Mouse (Mus musculus) left cerebral cortex, adult 8-10 months (tissue): Measurements from ENCODE around the gene Nabp1. TPM values are rescaled to one million over a fixed set of nuclear protein-coding genes. Genes with fewer than 3 reads are reported as not detected.
A peak's percentile ranks its signal among the peaks of the same experiment; 100 is the strongest.

Experiments
- DNase-seq, 2 experiments: peaks; one replicate each; pipeline ENCODE4 v3.0.0; 2022; ENCODE audit warnings: low spot score in 2 of 2
- total RNA-seq, 4 experiments: library from RNA; stranded (reverse); gene quantifications; 2 replicates each; pipeline ENCODE4 v1.2.4; 2022

The Nabp1 gene
- total RNA-seq, result 10 to 100 TPM in 3 of 4 experiments, 1 to 10 TPM in 1; 8.8 to 15.0 (median 12.9) TPM

DNA sequence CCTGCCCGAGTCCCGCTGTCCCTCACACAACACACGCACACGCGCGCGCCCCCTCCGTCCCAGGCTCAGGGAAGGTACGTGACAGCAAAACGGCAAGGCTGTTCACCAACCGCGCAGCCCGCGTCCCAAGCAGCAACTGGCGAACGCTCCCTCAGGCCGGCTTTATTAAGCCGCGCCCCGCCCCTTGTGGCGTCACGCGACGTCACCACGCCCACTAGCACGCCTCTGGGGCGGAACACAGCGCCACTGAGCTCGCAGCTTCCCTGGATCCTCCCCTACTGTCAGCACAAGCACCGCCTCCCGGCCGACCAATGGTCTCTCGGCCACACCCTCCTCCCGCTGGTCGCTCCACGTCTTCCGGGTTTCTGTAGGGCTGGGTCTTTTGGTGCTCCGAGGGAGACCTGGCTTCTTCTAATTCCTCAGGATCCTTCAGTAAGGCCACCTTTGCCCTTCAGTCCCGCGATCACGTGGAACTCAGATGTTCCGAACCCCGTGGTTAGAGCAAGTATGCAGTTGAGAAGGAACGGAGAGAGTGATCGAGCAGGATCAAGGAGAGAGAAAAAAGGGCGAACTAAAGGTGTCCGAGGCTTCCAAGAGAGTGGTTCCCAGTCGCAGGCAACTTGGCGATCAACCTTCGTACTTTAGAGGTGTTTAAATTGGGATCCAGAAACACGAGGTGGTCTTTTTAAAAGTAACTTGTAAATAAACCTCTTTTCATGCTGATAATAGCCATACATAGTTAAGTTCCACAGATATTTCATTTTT is at the start of gene Nabp1:
Gene Nabp1 (minus strand): TSS at position 164 of the 765 bp plus-strand sequence.
- DNase-seq, result peak; percentile 98 to 99

DNA sequence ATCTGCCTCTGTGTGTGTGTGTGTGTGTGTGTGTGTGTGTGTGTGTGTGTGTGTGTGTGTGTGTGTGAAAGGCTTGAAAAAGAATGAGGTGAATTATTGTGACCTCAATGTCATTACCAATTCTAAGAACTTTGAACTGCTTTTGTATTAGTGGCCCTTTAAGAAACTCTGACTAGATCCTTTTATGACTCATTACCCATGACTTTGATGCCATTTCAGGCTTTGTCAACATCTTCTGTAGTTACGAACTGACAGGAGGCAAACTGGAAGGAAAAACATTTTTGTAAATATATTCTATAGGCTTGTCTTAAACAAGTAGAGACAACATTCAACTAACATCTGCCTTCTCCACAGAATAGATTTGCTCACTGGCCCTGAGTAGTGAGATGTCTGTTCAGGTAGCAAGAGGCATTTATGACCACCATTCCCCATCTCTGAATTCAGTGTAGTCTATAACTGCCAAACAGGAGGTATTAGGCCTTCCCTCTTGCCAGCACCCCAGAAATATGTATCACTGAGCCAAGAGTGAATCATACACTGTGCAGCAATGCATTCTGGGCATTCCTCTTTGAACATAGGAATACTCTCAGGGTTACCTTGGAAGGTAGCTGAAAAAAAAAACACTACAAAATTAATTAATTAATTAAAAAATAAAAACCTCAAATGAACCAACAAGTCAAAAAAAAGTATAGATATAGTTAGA is 47.5 kb upstream of the Nabp1 start:
- DNase-seq, result no peak

DNA sequence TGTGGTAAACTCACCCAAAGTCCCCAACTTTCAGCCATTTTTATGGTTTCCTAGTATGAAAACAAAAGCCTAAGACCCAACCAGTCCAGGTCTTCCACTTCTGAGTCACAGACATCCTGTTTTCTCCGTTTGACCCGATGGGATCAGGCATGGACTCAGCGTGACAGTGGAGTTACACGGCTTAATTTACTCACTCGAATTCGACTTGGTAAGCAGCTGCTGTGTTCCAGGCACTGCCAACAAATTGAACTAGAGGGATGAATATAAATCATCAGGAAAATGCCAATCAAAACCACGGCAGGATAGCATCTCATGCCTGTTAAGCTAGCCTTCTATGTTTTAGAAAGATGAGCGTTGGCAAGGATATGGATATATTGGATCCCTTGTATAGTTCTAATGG is 43.4 kb upstream of the Nabp1 start:
- DNase-seq, result no peak

DNA sequence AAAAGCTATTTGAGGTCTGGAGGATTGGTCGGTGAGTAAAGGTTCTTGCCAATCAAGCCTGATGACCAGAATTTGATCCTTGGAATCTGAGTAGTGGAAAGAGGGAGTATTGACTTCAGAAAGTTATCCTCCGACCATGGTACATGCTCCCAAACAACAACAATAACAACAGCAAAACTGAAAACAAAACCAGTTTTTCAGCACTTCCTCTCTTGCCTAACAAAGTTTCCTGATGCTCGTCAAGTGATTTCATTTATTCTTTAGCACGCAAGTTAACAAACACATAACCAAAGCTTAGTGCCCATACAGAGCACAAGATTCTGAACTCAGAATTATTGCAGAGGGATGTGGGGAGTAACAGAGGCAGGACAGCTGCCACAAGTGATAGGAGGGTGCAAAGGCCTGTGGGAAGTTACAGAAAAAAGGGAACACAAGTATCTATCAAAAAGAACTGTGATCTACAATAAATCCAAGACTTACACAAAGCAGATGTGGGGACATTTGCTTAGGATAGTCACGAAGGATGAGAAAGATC is 42.1 kb upstream of the Nabp1 start:
- DNase-seq, result no peak

DNA sequence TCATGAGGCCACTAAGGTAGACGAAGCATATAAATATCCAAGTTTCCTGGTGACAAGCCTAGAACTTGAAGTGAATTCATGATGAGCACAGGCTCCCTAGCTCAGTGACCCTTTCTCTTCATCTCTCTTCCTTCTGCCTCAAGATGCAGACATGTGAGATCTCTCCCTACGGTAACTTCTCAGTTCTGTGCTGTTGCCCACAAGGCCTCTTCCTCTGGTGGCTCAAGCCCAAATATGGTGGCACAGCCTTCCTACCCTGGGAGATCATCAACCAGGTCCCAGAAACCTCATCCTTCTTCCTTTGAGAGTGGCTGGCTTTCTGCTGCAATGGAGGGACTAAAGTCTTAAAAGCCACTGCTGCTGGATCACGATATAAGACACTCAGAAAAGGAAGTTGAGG is 40.9 kb upstream of the Nabp1 start:
- DNase-seq, result no peak

DNA sequence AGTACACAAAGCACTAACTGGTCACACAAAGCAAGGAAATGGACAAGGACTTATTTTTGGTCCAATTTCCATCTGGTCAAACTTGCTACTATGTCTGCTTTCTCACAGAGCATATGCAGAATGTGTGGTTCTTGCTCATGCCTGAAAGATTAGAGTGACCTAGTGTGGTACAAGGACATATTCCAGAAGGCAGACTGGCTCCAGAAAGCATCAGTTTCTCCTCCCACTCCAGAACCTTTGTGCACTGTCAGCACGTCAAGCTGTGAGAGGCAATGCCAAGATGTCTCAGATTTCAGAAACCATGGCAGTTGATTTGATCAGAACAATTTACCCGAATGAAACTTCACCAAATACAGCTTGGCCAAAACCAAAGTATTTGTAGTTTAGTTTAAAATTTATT is 37.4 kb upstream of the Nabp1 start:
- no peak for DNase-seq

DNA sequence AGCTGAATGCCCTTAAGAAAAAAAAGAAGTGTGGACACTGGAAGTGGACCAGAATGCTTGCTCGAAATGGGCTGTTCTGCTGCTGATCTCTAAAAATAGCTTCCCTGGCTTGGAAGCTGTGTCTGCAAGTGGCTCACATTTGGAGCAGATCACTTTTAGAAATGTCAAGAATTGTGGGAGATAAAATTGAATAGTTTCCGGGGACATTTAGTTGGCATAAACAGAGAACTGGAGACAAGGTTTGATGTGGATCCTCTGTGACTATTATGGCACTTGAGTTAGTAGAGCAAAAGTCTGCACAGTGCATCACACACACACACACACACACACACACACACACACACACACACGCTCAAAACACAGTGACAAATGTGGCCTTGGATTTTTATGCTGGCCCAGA is 36.8 kb upstream of the Nabp1 start:
- DNase-seq, result peak in 1 of 2 experiments; percentile 23

DNA sequence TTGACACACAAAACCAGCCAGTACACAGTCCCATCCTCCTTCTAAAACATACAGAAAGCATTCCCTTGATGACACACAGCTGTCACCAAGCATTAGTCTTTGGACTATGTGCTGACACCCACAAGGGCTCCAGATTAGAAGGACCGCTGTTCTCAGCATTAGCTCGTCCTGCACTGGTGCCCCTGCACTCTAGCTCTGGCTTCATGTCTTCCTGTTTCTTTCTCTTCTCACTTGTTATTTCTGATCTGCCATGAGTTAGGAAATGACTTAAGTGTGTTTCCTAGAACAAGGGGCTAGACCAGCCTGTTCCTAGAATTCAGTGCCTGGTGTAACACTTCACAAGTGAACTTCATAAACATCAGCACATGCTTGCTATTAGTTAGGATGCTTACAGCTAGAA is 36.2 kb upstream of the Nabp1 start:
- DNase-seq, result no peak

DNA sequence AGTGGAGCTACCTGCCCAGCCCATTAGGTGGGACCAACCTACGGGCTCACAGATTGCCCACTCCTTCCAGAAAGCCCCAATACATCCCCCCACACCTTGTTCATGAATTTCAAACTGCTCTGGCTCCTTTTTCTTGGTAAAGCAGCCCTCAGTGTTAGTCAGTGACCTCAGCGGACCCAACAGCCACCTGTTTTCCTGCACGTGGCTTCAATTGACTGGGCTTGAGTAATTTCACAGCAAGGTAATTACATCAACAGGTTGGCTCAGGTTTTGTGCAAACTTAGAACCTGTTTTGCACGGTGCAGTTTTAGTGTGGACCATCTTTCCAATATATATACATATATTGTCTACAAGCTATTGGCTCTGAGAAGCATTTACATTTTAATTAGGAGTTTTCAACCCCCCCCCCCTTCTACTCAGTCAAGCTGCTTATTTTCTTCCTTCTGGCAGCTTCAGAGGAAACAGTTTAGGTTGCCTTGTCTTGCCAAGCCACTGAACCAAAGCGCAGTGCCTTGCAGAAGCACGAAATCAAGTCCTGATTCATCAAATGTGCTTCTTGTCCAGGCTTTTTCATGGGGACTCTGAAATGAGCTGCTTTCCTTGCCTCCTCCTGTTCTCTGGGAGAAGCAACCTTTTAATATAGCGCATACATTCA is 35.0 kb upstream of the Nabp1 start:
- DNase-seq, result no peak

DNA sequence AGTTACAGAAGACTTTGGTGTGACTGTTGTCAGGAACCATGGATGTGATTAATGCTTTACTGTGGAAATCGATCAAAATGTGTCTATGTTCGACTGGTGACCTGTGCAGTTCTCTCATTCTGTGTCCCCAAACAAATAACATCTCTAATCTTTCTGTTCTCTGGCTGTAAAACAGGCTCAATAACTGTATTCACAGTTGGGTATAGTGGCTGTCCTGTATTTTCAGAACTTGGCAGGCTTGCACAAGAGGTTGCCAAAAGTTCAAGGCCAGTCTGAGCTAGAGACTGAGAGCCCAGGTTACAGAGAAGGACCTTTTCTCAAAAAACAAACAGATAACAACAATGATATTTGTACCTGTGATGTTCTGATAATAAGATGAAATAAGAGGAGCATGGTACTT is 34.1 kb upstream of the Nabp1 start:
- DNase-seq, result no peak

DNA sequence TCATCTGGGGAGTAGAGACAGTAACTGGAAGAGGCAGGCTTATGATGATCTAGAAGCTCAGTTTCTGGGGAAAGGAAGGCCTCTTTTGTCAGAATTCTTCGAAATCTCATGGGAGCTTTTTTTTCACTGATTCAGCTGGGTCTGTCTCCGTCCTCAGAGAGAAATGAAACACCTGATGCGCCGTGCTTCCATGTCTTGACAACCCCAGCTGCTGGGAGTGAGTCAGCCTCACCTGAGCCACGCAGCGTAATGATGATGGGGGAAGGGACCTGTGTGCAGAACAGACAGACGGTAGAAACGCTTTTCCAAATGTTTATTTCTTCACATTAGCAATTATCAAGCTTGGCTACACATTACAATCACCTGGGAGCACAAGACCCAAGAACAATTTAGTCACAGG is 31.6 kb upstream of the Nabp1 start:
- DNase-seq, result no peak

DNA sequence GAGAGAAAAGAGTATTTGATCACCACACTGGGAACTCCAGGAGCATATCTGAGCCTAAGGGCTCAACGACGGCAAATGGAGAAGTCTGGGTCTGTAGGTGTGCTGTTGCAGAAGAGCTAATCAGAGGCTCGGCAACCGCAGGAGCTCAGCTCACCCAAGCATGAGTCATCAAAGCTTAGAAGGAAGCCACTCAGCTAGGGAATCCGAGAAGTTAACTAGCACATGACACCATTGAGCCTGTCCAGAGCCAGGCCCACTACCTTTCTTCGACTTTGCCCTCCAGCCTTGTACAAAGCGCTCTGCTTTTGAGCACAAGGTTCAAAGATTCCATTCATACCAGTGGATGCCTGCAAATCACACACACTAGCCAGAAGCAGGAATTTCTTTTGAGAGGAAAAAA is 30.9 kb upstream of the Nabp1 start:
- peak in 1 of 2 experiments; percentile 18 for DNase-seq

DNA sequence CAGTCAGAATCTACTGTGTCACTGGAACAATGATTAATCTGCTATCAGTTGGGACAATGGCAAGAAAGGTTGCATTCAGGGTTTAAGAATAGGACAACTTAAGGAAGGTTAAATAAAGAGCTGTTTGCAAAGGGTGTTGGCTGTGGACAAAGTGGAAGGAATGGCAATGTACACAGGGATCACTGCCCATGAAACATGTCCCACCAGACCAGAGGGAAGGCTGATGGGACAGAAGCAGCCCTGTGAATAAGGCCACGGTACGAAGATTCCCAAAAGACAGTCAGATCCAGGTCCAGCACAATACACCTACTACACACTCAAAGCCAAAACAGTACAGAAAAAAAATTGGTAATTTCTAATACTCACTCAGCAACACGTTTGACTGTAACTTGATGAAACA is 30.3 kb upstream of the Nabp1 start:
- DNase-seq, result no peak

DNA sequence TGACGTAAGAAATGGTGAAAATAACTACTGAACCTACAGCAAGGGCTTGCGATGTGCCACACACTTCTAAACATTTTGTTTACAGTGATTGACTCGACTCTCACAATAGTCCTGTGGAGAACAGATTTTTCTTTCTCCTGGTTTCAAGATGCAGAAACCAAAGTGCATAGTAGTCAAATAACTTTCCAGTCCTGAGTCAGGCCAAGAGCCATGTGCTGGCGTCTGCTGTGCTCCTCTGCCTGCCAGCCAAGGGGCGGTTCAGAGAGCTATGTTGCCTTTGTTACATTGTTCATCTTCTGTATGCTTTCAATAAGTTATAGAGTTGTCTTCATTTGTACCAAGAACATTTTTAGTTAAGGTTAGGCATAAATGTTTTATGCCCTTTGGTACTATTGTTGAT is 29.2 kb upstream of the Nabp1 start:
- no peak for DNase-seq

DNA sequence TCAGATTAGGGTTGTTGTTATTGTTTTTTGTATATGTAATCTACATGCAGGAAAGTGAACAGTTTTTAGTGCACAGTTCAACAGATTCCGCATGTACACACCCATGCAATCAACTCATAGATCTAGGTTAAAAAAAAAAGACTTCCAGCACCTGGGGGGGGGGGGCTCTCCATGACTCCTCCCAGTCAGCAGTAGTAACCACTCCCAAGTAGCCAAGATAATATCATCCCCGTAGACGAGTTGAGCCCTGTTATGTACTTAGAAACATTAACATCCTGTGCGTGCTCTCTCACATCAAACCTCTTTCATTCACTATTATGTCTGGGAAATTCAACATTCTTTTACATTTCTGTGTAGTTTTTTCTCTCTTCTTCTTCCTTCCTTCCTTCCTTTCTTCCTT is 28.0 kb upstream of the Nabp1 start:
- DNase-seq, result no peak

DNA sequence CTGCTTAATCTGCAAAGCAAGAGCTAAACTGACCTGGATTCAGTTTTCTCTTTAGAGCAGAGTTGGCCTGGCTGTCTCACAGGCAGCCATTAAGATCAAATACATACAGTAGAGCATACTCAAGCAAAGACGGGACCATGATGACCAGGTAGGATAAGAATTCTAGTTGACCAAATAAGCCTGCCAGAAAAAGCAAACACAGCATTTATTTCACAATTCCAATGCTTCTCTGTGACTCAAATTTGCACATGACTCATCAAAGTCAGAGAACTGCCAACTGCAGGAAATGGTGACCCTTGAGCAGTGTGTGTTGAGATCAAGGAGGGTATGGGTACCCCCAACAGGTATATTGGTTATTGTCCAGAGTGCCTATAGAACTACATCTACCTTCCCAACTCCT is 27.4 kb upstream of the Nabp1 start:
- no peak for DNase-seq

DNA sequence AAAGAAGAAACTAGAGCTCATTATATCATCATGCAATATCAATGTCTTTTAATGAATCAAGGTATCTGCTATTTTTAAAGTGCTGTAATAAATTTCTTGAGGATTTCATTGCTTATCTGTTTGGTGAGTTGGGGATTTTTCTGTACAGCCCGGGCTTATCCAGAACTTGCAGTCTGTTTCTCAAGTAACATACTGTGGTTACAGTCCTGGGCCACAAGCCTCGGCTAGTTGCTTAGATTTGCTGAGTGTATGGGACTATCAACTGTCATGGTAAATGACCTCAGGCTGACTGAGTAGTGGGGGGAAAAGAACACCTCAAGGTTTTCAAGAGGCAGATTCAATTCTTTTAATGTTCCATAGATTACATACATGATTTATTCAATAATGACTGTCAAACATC is 24.8 kb upstream of the Nabp1 start:
- no peak for DNase-seq

DNA sequence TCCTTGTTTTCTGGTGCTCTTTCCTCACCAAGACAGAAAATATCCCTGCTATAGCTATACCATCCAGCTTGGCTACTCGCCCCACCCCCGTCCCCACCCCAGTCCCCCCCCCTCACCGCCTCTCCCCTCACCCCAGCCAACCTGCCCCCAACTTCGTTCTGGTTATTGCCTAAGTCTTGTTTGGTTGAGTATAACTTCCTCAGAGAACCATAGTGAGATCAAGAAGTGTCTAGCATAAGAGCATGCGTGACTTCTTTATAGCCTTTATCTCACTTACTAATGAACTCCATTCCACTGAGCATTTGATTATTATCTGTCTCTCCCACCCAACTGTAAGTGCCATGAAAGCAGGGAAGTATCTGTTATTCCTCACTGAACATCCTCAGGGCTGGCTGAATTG is 24.1 kb upstream of the Nabp1 start:
- no peak for DNase-seq

DNA sequence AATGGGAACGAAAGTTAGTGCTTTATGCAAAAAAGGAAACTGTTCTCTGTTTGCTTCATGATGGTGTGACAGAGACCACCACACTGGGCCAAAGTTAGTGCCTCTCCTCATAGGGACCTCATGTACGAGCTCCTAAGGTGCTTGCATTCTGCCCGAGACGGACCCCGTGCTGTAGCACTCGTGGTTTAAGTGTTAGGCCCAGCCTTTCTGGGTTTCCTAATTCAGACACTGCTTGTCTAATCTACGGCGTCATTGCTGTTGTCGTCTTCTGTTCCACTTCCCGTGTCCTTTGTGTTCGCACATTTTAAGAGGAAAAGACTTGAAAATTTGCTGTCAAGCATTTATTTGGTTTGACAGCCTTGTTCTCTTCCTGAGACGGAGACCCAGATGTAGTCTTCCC is 23.0 kb upstream of the Nabp1 start:
- DNase-seq, result no peak

DNA sequence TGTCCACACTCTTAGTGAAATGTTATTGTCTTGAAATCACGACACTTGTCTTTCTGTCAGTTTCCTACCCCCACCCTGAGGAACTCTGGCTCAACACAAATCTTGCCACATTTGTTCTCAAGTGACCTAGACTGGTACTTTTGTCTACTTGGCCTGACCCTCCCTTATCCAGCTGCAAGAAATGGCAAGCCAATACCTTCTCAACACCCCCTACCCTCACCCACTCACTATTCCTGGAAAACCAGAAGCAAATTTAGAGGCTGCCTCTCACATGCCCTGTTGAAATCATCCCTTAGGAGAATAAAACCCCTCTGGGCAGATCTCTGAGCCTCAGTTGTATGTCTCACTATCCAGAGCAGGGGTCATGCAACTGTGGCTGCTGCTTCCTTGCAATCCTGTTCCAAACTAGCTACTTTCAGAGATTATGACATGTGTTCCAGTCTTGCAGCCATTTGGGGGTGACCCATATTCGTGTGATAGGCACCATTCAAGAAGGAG is 20.4 kb upstream of the Nabp1 start:
- no peak for DNase-seq

DNA sequence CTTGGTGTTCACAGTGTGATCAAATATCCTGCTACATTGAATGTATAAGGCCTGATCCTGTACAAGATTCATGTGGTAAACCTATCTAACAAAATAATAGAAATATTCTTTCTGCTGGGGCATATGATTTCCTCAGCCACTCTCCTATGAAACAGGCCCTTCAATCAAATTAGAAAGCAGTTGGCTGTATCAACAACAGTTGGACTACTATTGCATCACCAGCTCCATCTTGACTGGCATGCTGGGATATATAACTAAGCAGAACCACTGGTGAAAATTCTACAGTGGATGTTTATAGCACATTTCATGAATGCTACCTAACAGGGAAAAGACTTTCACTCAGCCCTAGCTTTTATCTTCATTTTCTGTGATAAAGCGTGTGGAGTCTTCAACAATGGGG is 17.9 kb upstream of the Nabp1 start:
- DNase-seq, result no peak
